Mouse (Mus musculus) frontal cortex, postnatal 14 days (tissue): Measurements from ENCODE around the gene Zc3h12d.
"Not testable (repeated sequence)": the region's sequence is repeated elsewhere in the genome, so short reads cannot be mapped to it uniquely, and the experiment has no call there.

Experiments used
- DNase-seq, 2 experiments: peaks; one replicate each; pipeline ENCODE4 v3.0.0; 2022; ENCODE audit warnings: low spot score in 2 of 2

Gene Zc3h12d

DNA sequence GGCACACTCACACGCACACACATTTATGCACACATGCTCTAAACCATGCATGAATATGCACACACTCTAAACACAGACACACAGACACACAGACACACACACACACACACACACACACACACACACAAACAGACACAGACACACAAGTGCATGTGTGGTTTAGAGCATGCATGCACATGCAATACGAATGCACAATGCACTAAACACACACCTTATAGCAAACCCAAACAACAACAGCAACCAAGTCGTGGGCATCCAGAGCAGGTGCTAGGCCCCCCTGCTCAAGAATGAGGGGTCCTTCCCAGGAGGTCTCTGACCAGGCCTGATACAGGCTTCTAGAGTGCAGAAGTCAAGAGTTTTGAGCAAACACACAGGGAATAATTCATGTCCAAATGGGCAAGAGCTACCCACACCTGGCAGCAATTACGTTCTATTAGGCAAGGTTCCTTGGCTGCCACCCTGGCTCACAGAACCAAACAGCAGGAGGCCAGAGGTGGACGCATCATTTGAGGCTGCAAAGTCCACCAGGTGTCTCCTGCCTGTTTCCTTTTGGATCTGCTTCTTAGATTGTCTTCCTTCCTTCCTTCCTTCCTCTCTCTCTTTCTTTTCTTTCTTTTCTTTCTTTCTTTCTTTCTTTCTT lies 39.2 kb downstream of the Zc3h12d start:
- no peak for DNase-seq

GRCm38 (mm10) chr10:7874194-7874593 lies 41.9 kb downstream of the Zc3h12d start:
- no peak for DNase-seq

DNA sequence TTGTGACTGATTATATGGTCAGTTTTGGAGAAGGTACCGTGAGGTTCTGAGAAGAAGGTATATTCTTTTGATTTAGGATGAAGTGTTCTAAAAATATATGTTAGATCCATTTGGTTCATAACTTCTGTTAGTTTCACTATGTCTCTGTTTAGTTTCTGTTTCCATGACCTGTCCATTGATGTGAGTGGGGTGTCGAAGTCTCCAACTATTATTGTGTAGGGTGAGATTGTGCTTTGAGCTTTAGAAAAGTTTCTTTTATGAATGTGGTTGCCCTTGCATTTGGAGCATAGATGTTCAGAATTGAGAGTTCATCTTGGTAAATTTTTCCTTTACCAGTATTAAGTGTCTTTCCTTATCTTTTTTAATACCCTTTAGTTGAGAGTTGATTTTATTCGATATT lies 48.0 kb downstream of the Zc3h12d start:
- not testable (repeated sequence) for DNase-seq

DNA sequence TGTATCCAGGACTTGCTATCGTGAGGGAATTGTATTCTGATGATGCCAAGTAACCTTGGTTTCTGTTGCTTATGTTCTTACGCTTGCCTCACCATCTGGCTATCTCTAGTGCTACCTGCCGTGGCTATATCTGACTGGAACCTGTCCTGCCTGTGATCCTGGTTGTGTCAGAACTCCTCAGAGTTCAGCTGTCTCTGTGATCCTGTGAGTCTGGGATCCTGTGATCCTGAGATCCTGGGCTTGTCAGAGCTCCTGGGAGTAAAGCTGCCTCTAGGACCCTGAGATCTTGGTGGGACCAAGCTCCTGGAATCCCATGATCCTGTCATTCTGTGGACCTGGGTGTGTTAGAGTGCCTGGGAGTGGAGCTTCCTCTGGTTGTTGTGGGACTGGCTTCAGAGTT lies 49.7 kb downstream of the Zc3h12d start:
- DNase-seq = no peak

DNA sequence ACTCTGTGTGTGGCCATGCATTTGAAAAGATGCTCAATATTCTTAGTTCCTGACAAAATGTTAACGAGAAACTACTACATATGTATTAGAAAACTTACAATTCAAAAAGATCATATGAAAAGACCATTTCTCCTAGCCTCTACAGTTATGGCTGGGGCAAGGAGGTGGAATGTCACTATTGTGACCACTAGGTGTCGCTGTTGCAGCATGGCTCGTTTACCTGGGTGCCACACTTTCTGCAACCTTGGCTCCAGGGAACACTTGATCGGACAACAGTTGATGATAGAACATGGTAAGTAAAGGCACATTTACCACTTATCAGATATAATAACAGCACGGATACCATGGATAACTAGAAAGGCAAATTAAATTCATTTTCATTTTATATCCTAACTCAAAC lies 51.3 kb downstream of the Zc3h12d start:
- peak; percentile 31 to 70 for DNase-seq

GRCm38 (mm10) chr10:7888256-7888868 lies 56.1 kb downstream of the Zc3h12d start:
- no peak for DNase-seq

- DNase-seq = no peak
These were observed 68.7 kb downstream of the Zc3h12d start for GRCm38 (mm10) chr10:7900719-7901627.

DNA sequence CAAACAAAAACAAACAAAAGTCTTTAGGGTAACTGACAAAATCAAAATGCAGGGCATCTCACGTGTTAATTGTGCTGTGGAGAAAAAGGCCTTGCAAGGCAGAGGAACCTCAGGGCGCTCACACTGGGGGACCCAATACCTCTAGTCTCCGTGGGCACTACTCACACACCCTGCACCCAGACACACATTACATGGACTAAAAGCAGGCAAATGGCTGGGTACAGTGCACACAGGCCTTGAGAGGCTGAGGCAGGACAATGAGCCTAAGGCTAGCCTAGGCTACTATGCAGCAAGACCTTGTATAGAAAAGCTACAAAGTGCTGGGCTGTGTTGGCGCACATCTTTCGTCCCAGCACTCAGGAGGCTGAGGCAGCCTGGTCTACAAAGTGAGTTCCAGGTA lies 71.9 kb downstream of the Zc3h12d start:
- no peak for DNase-seq

DNA sequence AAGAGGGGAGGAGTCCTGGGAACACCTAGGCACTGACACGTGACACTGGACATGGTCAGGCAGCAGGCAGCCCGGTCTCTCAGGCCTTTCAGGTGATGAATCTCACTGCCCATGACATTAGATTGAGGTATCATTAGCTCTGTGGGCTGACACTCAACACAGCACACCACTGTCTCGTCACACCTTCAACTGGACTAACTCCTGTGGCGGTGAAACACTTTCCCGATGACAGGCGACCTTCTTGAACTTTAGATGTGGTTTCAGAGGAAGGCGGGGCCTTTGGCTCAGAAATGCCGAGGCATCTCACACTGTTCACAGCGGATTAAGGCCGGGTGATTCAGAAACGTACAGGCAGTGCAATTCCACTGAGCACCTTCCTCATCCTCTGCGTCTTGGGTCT lies 74.9 kb downstream of the Zc3h12d start:
- DNase-seq = no peak

- no peak for DNase-seq
These were observed 79.0 kb downstream of the Zc3h12d start for GRCm38 (mm10) chr10:7911268-7911667.
